Mouse (Mus musculus) embryonic stem cell, embryonic (primary cell): Measurements from ENCODE around the gene Zc3h18.

Experiments
- CTCF ChIA-PET, 4 experiments: fragments of 300-600 bp in 2 of 4; fragments of 350-600 bp in 2 of 4; sonication (Branson Sonifier 250); formaldehyde crosslinking; loops; one replicate each; lab custom pipeline; 2022; ENCODE audit warnings: inconsistent platforms in 2 of 4; lab: Charles Lee
- POLR2A ChIA-PET, 4 experiments: fragments of 300-600 bp in 2 of 4; fragments of 350-600 bp in 2 of 4; sonication (Branson Sonifier 250); formaldehyde crosslinking; loops; one replicate each; lab custom pipeline; 2022; ENCODE audit warnings: antibody characterized with exemption in 4 of 4, inconsistent platforms in 1 of 4; lab: Charles Lee

Gene Zc3h18

GRCm38 (mm10) chr8:122435375-122435774 is 59.0 kb downstream of the Zc3h18 start:
- POLR2A ChIA-PET, result interaction anchor here in 2 of 4 experiments (1.0 to 4.9 kb wide), 5 partner anchors 8 to 58 kb away, joined by 4 to 48 read pairs (median 4); partner anchors contain the start of genes Il17c (in 1 of the 2) and Mvd (in 1 of the 2)
- CTCF ChIA-PET, result interaction anchor here in 2 of 4 experiments (0.7 kb wide), 2 partner anchors 104 to 176 kb away, joined by 3 read pairs; no protein-coding TSS in a partner anchor

- ChIA-PET CTCF (interaction anchor here in 2 of 4 experiments (0.6 to 0.9 kb wide), 2 partner anchors 22 to 214 kb away, joined by 3 read pairs; no protein-coding TSS in a partner anchor), POLR2A (interaction anchor here in 2 of 4 experiments (0.9 to 2.3 kb wide), 9 partner anchors 8 to 59 kb away, joined by 3 to 6 read pairs (median 4); partner anchors contain the start of gene Snai3 (in 1 of the 2))
Observed at GRCm38 (mm10) chr8:122436146-122436545, 59.7 kb downstream of the Zc3h18 start.

DNA sequence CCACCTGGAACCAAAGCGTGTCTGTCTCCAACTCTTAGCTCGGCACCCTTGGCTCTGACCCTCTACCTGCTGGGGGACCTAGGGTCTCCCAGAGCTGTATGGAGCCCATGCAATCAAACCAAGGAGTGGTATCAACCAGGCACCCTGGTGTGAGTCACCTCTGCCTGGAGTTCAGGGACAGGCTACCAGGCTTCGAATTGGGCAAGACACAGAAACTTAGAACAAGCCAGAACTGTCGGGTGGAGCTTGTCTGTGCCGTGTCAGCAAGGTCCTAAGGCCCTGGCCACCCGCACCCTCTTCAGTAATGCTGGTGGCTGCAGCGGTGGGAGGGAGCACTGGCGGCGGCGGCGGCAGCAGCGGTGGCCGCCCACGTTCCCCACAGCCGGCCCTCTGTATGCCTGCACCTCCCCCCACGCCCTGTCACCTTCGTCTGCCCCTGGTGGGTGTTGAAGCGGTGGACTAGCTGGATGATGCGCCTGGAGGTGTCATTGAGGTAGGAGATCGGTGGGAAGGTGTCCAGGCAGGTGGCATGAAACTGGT is 60.2 kb downstream of the Zc3h18 start:
- ChIA-PET POLR2A (interaction anchor here in 2 of 4 experiments (0.9 to 2.3 kb wide), 8 partner anchors 9 to 59 kb away, joined by 3 to 6 read pairs (median 4); partner anchors contain the start of gene Snai3 (in 1 of the 2)), CTCF (interaction anchor here in 2 of 4 experiments (0.6 to 1.2 kb wide), 4 partner anchors 22 to 99 kb away, joined by 3 to 4 read pairs (median 4); no protein-coding TSS in a partner anchor)

DNA sequence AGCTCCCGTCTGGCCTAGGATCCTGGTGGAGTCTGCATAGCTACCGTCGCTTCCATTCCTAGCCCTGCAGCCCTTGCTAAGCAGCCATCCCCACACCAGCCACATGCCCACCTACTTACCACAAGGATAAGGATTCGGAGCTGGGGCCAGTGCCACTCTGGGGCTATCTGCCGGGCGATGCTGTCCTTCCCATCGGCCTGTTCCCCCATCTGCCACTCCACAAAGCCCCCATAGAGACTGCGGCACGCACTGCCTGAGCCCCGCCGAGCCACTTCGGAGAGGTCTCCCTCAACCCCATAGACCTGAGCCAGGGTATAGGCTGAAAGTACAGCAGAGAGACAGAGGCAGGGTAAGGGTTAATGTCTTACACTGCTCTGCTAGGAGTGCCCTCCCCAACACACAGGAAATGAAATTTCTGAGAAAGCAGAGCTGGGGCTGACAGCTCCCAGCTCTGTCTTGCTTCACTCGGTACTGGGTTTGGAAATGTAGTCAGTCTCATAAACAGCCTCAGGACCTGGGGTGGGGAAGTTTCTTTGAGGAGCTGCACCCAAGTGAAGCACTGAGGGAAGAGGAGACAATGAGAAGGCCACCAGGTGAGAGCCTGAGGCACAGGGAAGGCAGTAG is 61.4 kb downstream of the Zc3h18 start:
- ChIA-PET POLR2A (interaction anchor here in 2 of 4 experiments (0.8 to 2.4 kb wide), 10 partner anchors 8 to 529 kb away, joined by 3 to 15 read pairs (median 3); partner anchors contain the start of gene Il17c (in 1 of the 2)), CTCF (interaction anchor here in 2 of 4 experiments (1.2 to 1.5 kb wide), 5 partner anchors 14 to 169 kb away, joined by 3 to 5 read pairs (median 3); partner anchors contain the start of gene Snai3 (in 1 of the 2))

- CTCF ChIA-PET, result interaction anchor here in 1 of 4 experiments (1.2 to 1.3 kb wide), 2 partner anchors 16 to 170 kb away, joined by 4 to 5 read pairs; no protein-coding TSS in a partner anchor
- POLR2A ChIA-PET, result interaction anchor here (0.6 to 2.4 kb wide), 9 partner anchors 11 to 530 kb away, joined by 3 to 15 read pairs (median 3); partner anchors contain the start of gene Il17c (in 1 of the 4)
Observed at GRCm38 (mm10) chr8:122439336-122439735, 62.9 kb downstream of the Zc3h18 start.

- CTCF ChIA-PET, result no interaction called here
- POLR2A ChIA-PET, result interaction anchor here in 2 of 4 experiments (1.2 to 6.0 kb wide), 5 partner anchors 9 to 170 kb away, joined by 3 to 104 read pairs (median 5); partner anchors contain the start of genes Cyba (in 2 of the 2), Galns (in 1 of the 2) and Trappc2l (in 1 of the 2)
Observed at GRCm38 (mm10) chr8:122441326-122441725, 64.9 kb downstream of the Zc3h18 start.

DNA sequence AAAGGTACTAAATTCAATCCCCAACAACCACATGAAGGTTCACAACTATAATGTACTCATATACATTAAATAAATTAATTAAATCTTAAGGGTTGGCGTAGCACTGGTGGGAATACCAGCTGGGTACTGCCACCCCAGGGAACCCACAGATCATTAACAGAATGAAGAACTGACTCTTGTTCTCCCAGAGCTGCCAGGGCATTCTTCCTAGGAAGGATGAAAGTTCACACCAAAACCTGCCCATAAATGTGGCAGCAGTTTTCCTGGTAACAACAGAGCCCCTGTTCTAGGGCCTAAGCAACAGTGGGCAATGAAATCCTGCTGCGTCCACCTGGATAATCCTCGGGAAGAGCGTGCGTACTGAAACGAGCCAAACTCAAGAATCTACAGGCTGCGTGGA is 65.9 kb downstream of the Zc3h18 start:
- POLR2A ChIA-PET, result interaction anchor here in 3 of 4 experiments (0.6 to 6.2 kb wide), 38 partner anchors 8 to 600 kb away, joined by 3 to 104 read pairs (median 5); partner anchors contain the start of genes Cyba (in 3 of the 3), Cdt1 (in 2 of the 3), Snai3 (in 2 of the 3) and Ankrd11 (in 1 of the 3)

GRCm38 (mm10) chr8:122442781-122443180 is 66.4 kb downstream of the Zc3h18 start:
- ChIA-PET CTCF (interaction anchor here in 3 of 4 experiments (0.6 to 3.1 kb wide), 18 partner anchors 8 to 627 kb away, joined by 3 to 31 read pairs (median 4); partner anchors contain the start of genes Cyba (in 1 of the 3) and Snai3 (in 1 of the 3)), POLR2A (interaction anchor here in 3 of 4 experiments (0.6 to 6.2 kb wide), 71 partner anchors 8 to 770 kb away, joined by 3 to 104 read pairs (median 5); partner anchors contain the start of genes Cyba (in 3 of the 3), Cdt1 (in 2 of the 3), Snai3 (in 2 of the 3) and Zc3h18 (in 2 of the 3))

More for the DNA sequence above, 65.9 kb downstream of the Zc3h18 start:
- CTCF ChIA-PET, result interaction anchor here in 3 of 4 experiments (0.5 to 3.1 kb wide), 10 partner anchors 9 to 312 kb away, joined by 3 to 31 read pairs (median 4); partner anchors contain the start of genes Cyba (in 1 of the 3) and Snai3 (in 1 of the 3)

DNA sequence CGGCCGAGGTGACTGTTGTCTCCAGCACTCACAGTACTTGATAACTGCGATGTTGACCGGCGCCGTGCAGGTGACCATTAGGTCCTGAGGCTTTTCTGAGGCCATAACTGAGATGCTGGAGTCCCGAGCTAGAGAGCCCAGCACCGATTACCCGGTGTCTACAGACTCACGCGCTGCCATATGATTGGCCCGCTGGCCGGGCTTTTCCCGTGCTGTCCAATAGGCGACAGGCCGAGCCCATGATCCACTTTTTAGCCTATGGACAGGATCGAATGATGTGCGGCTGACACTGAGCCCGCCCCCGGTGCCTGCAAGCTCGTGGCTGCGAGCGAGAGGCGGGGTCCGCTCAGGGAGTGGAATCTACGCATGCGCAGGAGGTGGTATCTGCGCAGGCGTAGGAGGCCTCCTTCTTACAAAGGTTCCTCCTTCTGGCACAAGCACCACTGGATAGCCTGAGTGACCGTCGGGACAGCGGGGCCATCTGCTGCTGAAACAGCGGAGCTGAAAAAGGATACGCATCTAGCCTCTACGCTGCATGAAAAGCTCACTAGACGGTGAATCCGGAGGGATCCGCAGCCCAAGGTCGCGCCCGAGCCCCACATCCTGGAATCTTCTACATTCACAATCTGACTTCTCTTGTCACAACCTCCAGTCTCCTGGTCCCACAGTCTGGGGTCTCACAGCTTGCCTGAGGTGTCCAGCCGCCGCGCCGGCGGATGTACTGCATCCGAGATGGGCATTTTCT is 67.0 kb downstream of the Zc3h18 start, which contains the start of gene Mvd:
Gene Mvd, minus strand, starts transcription at position 161 of the 745 bp plus-strand sequence.
- ChIA-PET CTCF (interaction anchor here in 3 of 4 experiments (0.6 to 3.1 kb wide), 24 partner anchors 9 to 628 kb away, joined by 3 to 31 read pairs (median 4); partner anchors contain the start of genes Cyba (in 1 of the 3) and Snai3 (in 1 of the 3)), POLR2A (interaction anchor here (0.6 to 6.2 kb wide), 85 partner anchors 9 to 847 kb away, joined by 3 to 104 read pairs (median 4); partner anchors contain the start of genes Cyba (in 3 of the 4), Cdt1 (in 2 of the 4), Snai3 (in 2 of the 4) and Zc3h18 (in 2 of the 4))

DNA sequence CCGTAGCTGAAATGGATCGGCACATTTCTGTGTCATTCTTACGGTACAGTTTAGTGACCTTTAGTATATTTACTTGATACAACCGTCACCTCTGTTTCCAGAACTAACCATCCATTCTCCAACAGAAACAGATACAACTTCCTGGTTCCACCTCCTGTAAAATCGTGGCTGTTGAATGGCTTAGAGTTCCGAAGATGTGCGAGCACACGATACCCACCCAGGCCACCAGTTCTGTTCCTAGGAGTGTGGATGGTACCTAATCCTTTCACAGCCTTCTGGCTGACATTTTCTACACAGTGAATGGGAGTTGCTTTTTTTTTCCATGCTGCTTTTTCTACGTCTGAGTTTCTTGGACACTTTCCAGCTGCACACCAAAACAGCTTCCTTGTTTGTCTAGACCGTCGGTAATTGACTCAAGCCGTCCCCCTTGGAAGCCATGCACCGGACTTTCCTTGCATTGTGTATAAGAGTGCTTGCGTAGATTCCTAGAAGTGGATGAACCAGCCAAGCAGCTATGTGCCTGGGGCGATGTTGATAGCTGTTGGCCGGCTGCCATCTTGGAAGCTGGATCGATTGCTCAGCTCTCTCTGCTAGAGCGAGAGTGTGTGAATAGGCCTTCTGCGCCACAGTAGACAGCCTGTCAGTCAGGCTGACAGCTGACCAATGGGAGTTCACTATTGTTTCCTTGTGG is 67.8 kb downstream of the Zc3h18 start:
- ChIA-PET POLR2A (interaction anchor here (0.6 to 6.2 kb wide), 68 partner anchors 9 to 846 kb away, joined by 3 to 104 read pairs (median 4); partner anchors contain the start of genes Cyba (in 3 of the 4), Cdt1 (in 2 of the 4), Zc3h18 (in 2 of the 4) and Ankrd11 (in 1 of the 4)), CTCF (interaction anchor here (0.5 to 3.1 kb wide), 23 partner anchors 10 to 762 kb away, joined by 3 to 31 read pairs (median 4); partner anchors contain the start of genes Cyba (in 1 of the 4) and Snai3 (in 1 of the 4))

GRCm38 (mm10) chr8:122445203-122445602 is 68.8 kb downstream of the Zc3h18 start:
- CTCF ChIA-PET, result interaction anchor here in 2 of 4 experiments (0.5 to 0.6 kb wide), 2 partner anchors 21 to 308 kb away, joined by 3 read pairs; no protein-coding TSS in a partner anchor

GRCm38 (mm10) chr8:122451161-122451703 is 74.8 kb downstream of the Zc3h18 start:
- ChIA-PET CTCF (interaction anchor here in 1 of 4 experiments (0.5 kb wide), 1 partner anchor 22 kb away, joined by 3 read pairs; no protein-coding TSS in a partner anchor), POLR2A (interaction anchor here in 3 of 4 experiments (0.8 to 1.5 kb wide), 3 partner anchors 13 to 116 kb away, joined by 3 to 5 read pairs (median 4); no protein-coding TSS in a partner anchor)

More at GRCm38 (mm10) chr8:122445203-122445602, 68.8 kb downstream of the Zc3h18 start:
- POLR2A ChIA-PET, result interaction anchor here in 2 of 4 experiments (0.9 to 6.2 kb wide), 12 partner anchors 11 to 599 kb away, joined by 3 to 104 read pairs (median 6); partner anchors contain the start of genes Cdt1 (in 2 of the 2), Cyba (in 1 of the 2) and Snai3 (in 1 of the 2)

DNA sequence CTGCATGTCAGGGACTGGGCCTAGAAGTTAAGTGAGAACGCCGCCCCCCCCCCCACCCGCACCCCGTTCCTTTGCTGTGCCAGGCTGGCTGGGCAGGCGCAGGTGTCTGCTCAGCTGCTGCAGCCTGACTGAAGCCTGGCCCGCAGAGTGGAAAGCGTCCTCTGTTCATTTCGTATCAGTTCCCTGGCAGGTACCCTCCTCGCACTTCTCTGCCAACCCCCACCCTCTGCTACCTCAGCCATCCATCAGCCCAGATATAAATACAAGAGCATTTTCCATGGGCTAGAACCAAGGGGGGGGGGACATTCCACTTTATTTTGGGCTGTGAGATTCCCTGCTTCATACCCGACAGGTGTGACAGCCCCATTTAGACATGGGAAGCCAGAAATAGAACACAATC is 75.7 kb downstream of the Zc3h18 start:
- POLR2A ChIA-PET, result interaction anchor here in 3 of 4 experiments (0.7 to 1.5 kb wide), 5 partner anchors 9 to 133 kb away, joined by 3 to 4 read pairs (median 3); partner anchors contain the start of gene Mvd (in 3 of the 3)
- CTCF ChIA-PET, result interaction anchor here in 2 of 4 experiments (0.7 kb wide), 2 partner anchors 302 to 768 kb away, joined by 4 to 5 read pairs; no protein-coding TSS in a partner anchor

- ChIA-PET POLR2A (interaction anchor here in 1 of 4 experiments (1.0 to 1.6 kb wide), 2 partner anchors 10 to 11 kb away, joined by 3 to 5 read pairs; partner anchors contain the start of gene Mvd), CTCF (no interaction called here)
Observed at GRCm38 (mm10) chr8:122454409-122454808, 78.0 kb downstream of the Zc3h18 start.

DNA sequence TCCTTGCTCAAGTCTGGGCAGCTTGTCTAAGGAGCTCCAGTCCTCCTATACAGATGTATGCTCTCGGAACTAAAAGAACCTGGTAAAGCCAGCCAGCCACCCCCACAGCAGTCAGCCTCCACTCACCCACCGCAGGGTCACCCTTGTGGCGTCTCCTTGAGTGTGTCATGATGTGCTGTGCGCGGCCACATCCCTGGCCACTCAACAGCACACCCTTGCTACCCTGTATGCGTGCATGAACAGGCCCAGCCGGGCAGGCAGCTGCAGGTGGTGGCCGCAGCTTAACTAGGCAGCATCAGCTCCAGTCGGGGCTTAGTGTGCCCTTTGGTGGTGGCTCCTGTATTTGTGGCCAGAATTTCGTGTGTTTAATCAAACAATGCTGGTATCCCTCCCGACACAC is 80.8 kb downstream of the Zc3h18 start:
- ChIA-PET CTCF (interaction anchor here in 1 of 4 experiments (0.7 to 0.9 kb wide), 2 partner anchors 14 to 101 kb away, joined by 3 to 4 read pairs; partner anchors contain the start of gene Mvd), POLR2A (interaction anchor here in 2 of 4 experiments (1.0 to 2.5 kb wide), 5 partner anchors 14 to 66 kb away, joined by 3 to 9 read pairs (median 8); partner anchors contain the start of gene Mvd (in 2 of the 2))
